Mouse (Mus musculus) spleen, adult 2 months (tissue): ENCODE data around the gene AI854703.

Experiments used
- CTCF ChIP-seq: fragments of 200-500 bp; IDR thresholded peaks from 2 replicates; pipeline ENCODE4 v1.5.1; 2011; ENCODE audit warnings: mild to moderate bottlenecking, inconsistent platforms; ENCODE audit not compliant: insufficient read depth, insufficient read length, insufficient replicate concordance; ENCODE audit errors: extremely low read depth
- POLR2A ChIP-seq: fragments of 200-500 bp; IDR thresholded peaks from 2 replicates; pipeline ENCODE4 v1.6.1; 2011; ENCODE audit warnings: low read depth, low read length, inconsistent platforms

- no peak for TF ChIP-seq POLR2A
- TF ChIP-seq CTCF, result peak; percentile 86; the same call in 1 of the 2 replicates
Measured at GRCm38 (mm10) chr6:48645660-48646308, 19.2 kb downstream of the AI854703 start.
